Mouse (Mus musculus) MEL (cell line): ENCODE measurements around the gene Gpn1.

Experiments used
- BHLHE40 ChIP-seq: IDR thresholded peaks from 2 replicates; pipeline ENCODE4 v1.6.1; 2012; ENCODE audit warnings: low read depth, mild to moderate bottlenecking, inconsistent platforms, low read length, improper control_type of control experiment, borderline replicate concordance
- CHD2 ChIP-seq: IDR thresholded peaks from 2 replicates; pipeline ENCODE4 v1.6.1; 2011; ENCODE audit warnings: low read length, improper control_type of control experiment
- CTCF ChIP-seq, 3 experiments: IDR thresholded peaks in 2 of 3; conservative IDR thresholded peaks in 1 of 3; 2 replicates each; pipeline ENCODE4 v1.5.1; 2011 to 2012; ENCODE audit warnings: low read length in 3 of 3, low read depth in 2 of 3, mild to moderate bottlenecking in 2 of 3, improper control_type of control experiment in 1 of 3, inconsistent platforms in 1 of 3, mixed read lengths in 1 of 3, moderate library complexity in 1 of 3; ENCODE audit not compliant: control insufficient read depth in 1 of 3, insufficient read depth in 1 of 3, poor library complexity in 1 of 3, severe bottlenecking in 1 of 3
- EP300 ChIP-seq, 2 experiments: IDR thresholded peaks; 2 replicates each; pipeline ENCODE4 v1.6.1; 2011; ENCODE audit warnings: improper control_type of control experiment in 2 of 2, low read length in 2 of 2, low read depth in 1 of 2, mild to moderate bottlenecking in 1 of 2
- ETS1 ChIP-seq: IDR thresholded peaks from 2 replicates; pipeline ENCODE4 v1.6.1; 2012; ENCODE audit warnings: low read depth, mild to moderate bottlenecking, inconsistent platforms, low read length, improper control_type of control experiment, moderate library complexity
- GATA1 ChIP-seq: IDR thresholded peaks from 2 replicates; pipeline ENCODE4 v1.6.1; 2011; ENCODE audit warnings: low read depth, low read length, improper control_type of control experiment
- KAT2A ChIP-seq: conservative IDR thresholded peaks from 2 replicates; pipeline ENCODE4 v1.6.1; 2012; ENCODE audit warnings: low read depth, low read length, improper control_type of control experiment, inconsistent platforms
- MAFK ChIP-seq: IDR thresholded peaks from 2 replicates; pipeline ENCODE4 v1.6.1; 2011; ENCODE audit warnings: low read depth, mild to moderate bottlenecking, low read length, improper control_type of control experiment, borderline replicate concordance
- MXI1 ChIP-seq: IDR thresholded peaks from 2 replicates; pipeline ENCODE4 v1.6.1; 2011; ENCODE audit warnings: mild to moderate bottlenecking, low read depth, low read length, improper control_type of control experiment
- POLR2A ChIP-seq, 2 experiments: IDR thresholded peaks; 2 replicates each; pipeline ENCODE4 v1.6.1; 2011 to 2012; ENCODE audit warnings: low read length in 2 of 2, mild to moderate bottlenecking in 2 of 2, control low read depth in 1 of 2, improper control_type of control experiment in 1 of 2, low read depth in 1 of 2, moderate library complexity in 1 of 2; ENCODE audit not compliant: control insufficient read depth in 1 of 2, insufficient read depth in 1 of 2, poor library complexity in 1 of 2
- TAL1 ChIP-seq: IDR thresholded peaks from 2 replicates; pipeline ENCODE4 v1.6.1; 2012; ENCODE audit warnings: mild to moderate bottlenecking, inconsistent platforms, low read length, moderate library complexity, mixed read lengths
- TCF12 ChIP-seq: IDR thresholded peaks from 2 replicates; pipeline ENCODE4 v1.6.1; 2014; ENCODE audit warnings: low read depth, mild to moderate bottlenecking, inconsistent platforms, low read length, improper control_type of control experiment, moderate library complexity
- USF1 ChIP-seq: IDR thresholded peaks from 2 replicates; pipeline ENCODE4 v1.6.1; 2014; ENCODE audit warnings: low read depth, mild to moderate bottlenecking, inconsistent platforms, low read length, improper control_type of control experiment, moderate library complexity

- TF ChIP-seq EP300 (IDR thresholded peaks at IDR 0.05; ENCODE audit: low read depth in 1 of 2, low read length in 2 of 2): no peak
- no peak for TF ChIP-seq TAL1
- TF ChIP-seq MAFK: no peak
- no peak for TF ChIP-seq CHD2
- TF ChIP-seq CTCF (IDR thresholded peaks at IDR 0.05 in 2 of 3, conservative IDR thresholded peaks at IDR 0.05 in 1 of 3; ENCODE audit: control insufficient read depth in 1 of 3, insufficient read depth in 1 of 3, low read depth in 2 of 3, low read length in 3 of 3, poor library complexity in 1 of 3, severe bottlenecking in 1 of 3): no peak
- TF ChIP-seq TCF12: no peak
- no peak for TF ChIP-seq MXI1
- TF ChIP-seq BHLHE40: no peak
- no peak for TF ChIP-seq POLR2A (IDR thresholded peaks at IDR 0.05; ENCODE audit: control insufficient read depth in 1 of 2, insufficient read depth in 1 of 2, low read depth in 1 of 2, low read length in 2 of 2, poor library complexity in 1 of 2)
- TF ChIP-seq GATA1: no peak
- no peak for TF ChIP-seq ETS1
- TF ChIP-seq USF1: no peak
- no peak for TF ChIP-seq KAT2A
Measured at GRCm38 (mm10) chr5:31480536-31480935, 14.0 kb upstream of the Gpn1 start.
